Mouse (Mus musculus) brain, embryonic 18.5 days (tissue): ENCODE data around the gene Farsa.
"Not testable (repeated sequence)": the region's sequence is repeated elsewhere in the genome, so short reads cannot be mapped to it uniquely, and the experiment has no call there.

Experiments used
- DNase-seq: peaks from one replicate; pipeline ENCODE4 v3.0.0-alpha.2; 2012; ENCODE audit warnings: low read depth, low spot score

Gene Farsa

GRCm38 (mm10) chr8:84873016-84873415 lies 16.2 kb downstream of the Farsa start:
- DNase-seq, result no peak

DNA sequence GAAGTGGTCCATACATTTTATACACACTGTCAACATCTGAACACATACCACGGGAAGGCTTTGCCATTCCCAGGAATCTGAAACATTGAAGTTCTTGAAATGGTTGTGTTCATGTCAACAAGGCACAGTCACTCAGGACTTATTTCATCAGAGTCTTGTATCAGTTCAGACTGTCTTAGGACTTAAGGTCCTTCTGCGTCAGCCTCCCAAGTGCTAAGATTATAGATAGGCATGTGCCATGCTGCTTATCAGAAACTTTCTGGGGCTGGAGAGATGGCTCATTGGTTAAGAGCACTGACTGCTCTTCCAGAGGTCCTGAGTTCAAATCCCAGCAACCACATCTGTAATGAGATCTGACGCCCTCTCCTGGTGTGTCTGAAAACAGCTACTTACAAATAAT lies 17.6 kb downstream of the Farsa start:
- DNase-seq, result no peak

- DNase-seq, result no peak
Observed at GRCm38 (mm10) chr8:84877297-84878035, 20.7 kb downstream of the Farsa start.

GRCm38 (mm10) chr8:84878915-84879314 lies 22.1 kb downstream of the Farsa start:
- DNase-seq, result no peak

- DNase-seq, result no peak
Observed at GRCm38 (mm10) chr8:84884728-84885127, 27.9 kb downstream of the Farsa start.

GRCm38 (mm10) chr8:84888280-84888679 lies 31.5 kb downstream of the Farsa start:
- DNase-seq, result no peak

GRCm38 (mm10) chr8:84889141-84889540 lies 32.4 kb downstream of the Farsa start:
- no peak for DNase-seq

DNA sequence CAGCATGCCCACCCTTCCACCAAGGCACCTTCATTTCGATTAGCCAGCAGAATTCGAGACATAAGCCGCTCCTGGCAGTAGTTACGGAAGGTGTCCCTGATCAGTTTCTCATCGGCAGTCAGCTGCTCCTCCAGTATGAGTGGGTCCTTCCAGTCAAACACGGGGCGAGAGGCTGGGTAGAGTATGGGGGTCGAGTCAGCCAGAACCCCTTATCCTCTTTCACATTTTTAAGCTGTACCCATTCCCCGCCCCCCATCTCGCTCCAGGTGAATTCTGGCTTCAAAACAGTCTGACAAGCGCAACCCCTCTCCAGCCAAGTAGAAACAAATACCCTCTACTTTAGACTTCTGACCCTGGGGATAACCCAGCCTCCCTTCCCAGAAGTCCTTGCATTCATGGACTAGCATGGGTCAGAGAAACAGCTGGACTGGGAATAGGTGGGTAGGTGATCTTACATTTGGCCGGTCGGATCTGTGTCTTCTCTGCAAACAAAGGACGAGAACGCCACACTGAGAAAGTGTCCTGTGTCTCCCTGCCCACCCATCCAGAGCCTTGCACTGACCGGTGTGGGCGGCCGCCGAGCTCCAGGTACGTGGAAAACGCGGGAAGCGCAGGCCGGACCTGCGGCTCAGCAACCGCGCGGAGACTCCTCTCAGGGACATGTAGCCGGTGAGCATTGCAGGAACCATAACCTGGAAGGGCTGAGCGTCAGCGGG lies 36.4 kb downstream of the Farsa start:
- no peak for DNase-seq

DNA sequence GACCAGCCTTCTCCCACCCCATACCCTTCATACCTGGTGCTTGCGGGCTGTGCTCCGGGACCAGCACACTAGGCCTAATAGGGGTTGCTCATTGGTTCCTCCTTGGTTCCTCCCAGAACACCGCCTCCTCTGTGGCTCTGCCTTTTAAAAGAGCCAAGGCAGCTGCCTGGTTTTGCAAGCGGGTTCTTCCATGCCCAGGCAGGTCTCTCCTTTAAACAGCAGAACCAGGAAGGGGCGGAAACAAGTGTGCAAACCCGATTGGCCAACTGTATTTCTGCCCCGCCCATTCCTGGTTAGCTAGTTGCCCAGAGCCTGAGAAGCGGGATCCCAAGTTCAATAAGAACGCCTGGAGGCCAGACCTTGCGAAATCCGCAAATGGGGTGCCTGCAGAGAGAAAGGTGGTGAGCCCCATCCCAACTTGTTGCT lies 36.9 kb downstream of the Farsa start, which contains the start of gene Gcdh:
Gcdh (minus strand) TSS at position 213 of the 426 bp plus-strand sequence.
- peak; percentile 94 for DNase-seq

DNA sequence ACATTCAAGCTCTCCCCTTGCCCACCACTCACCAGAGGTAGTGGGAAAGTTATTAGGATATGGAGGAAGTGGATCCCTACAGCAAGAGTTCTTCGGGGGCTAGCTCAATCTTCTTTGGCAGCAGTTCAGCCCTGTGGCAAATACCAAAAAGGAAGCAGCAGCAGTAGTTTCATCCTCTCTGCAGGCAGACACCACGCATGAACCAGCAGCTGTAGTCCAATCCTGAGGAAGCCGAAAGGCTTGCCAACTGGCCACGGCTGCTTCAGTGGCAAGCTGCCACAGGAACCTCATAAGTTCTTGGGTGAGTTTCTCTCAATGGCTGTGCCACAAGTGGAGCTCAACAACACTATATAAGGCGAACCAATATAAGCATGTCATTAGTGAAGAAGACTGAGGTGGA lies 39.2 kb downstream of the Farsa start:
- no peak for DNase-seq

- DNase-seq, result no peak
Observed at GRCm38 (mm10) chr8:84901071-84901470, 44.3 kb downstream of the Farsa start.

GRCm38 (mm10) chr8:84901752-84902151 lies 45.0 kb downstream of the Farsa start, which contains the start of gene Klf1:
TSS of gene Klf1 (plus strand) at chr8:84901928.
- no peak for DNase-seq

GRCm38 (mm10) chr8:84902367-84902919 lies 45.7 kb downstream of the Farsa start:
- DNase-seq, result no peak

- DNase-seq, result peak; percentile 47
Observed at GRCm38 (mm10) chr8:84902920-84903661, 46.3 kb downstream of the Farsa start.

GRCm38 (mm10) chr8:84904351-84904750 lies 47.6 kb downstream of the Farsa start:
- DNase-seq, result no peak

DNA sequence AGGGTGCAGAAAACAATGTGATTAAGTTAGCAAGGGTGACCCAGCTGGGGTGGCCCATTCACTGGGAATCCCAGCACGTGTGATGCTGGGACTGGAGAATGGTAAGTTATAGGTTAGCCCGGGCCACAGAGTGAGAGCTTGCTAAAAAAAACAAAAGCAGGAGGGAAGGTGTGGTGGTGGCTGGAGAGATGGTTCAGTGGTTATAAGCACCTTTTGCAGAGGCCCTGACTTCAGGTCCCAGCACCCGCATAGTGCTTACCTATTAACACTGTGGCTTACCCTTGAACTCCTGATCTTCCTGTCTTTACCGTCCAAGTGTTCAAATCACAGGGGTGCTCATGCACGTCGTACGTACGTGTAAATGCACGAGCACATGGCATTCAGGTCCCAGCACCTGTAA lies 50.2 kb downstream of the Farsa start:
- no peak for DNase-seq

GRCm38 (mm10) chr8:84907493-84907892 lies 50.7 kb downstream of the Farsa start:
- no peak for DNase-seq

DNA sequence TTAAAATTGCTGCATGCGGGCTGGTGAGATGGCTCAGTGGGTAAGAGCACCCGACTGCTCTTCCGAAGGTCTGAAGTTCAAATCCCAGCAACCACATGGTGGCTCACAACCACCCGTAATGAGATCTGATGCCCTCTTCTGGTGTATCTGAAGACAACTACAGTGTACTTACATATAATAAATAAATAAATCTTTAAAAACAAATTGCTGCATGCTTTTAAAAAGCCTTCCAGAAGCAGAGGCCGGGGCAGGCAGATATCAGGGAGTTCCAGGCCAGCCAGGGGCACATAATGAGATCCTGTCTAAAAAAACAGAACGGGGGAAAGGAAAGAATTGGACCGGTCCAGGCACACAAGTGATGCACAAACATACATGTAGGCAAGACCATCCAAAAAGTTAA lies 51.2 kb downstream of the Farsa start:
- not testable (repeated sequence) for DNase-seq

GRCm38 (mm10) chr8:84908421-84909161 lies 51.8 kb downstream of the Farsa start, which contains the start of gene Dnase2a:
TSS of gene Dnase2a (plus strand) at chr8:84908560.
- DNase-seq, result peak; percentile 57

DNA sequence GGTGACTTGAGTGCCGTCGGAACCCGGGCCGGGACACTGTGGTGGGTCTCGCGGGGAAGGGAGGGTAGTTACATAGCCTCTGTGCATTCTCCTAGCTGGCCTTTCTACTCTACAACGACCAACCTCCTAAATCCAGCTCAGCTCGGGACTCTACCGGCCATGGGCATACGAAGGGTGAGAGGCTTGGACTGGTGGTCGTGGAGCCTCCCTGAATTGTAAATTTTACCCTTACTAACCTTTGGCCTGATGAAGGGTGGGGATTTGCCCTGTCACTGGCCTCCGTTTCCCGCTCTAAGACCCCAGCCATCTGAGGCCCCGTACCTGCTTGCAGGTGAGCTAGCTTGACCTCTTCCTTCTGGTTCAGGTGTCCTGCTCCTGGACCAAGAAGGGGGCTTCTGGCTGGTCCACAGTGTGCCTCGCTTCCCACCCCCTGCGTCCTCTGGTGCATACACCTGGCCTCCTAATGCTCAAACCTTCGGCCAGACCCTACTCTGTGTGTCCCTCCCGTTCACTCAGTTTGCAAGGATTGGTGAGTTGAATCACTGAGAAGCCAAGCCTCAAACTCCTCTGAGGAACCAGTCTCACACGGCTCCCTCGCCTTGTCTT lies 52.5 kb downstream of the Farsa start:
- no peak for DNase-seq

- no peak for DNase-seq
Observed at GRCm38 (mm10) chr8:84909949-84910348, 53.2 kb downstream of the Farsa start.
